Mouse (Mus musculus) cerebellum, adult 2 months (tissue): ENCODE measurements around the gene Igf2bp3. TPM values are rescaled to one million over a fixed set of nuclear protein-coding genes. Genes with fewer than 3 reads are reported as not detected.
"Not testable (repeated sequence)": the region's sequence is repeated elsewhere in the genome, so short reads cannot be mapped to it uniquely, and the experiment has no call there.

Source experiments
- DNase-seq, 2 experiments: peaks; one replicate each; pipeline ENCODE4 v3.0.0; 2021
- H3K27ac ChIP-seq: fragments of 200-500 bp; 2 replicates; pipeline ENCODE4 v1.5.1; 2012; ENCODE audit warnings: low read length, control low read depth, inconsistent platforms; ENCODE audit not compliant: insufficient read depth
- H3K27me3 ChIP-seq: fragments of 200-500 bp; 2 replicates; pipeline ENCODE4 v1.6.1; 2012; ENCODE audit warnings: inconsistent platforms, mild to moderate bottlenecking, low read length, moderate library complexity; ENCODE audit not compliant: control insufficient read depth, insufficient read depth
- H3K4me1 ChIP-seq: fragments of 200-500 bp; 2 replicates; pipeline ENCODE4 v1.6.1; 2011; ENCODE audit warnings: low read length; ENCODE audit not compliant: control insufficient read depth, insufficient read depth
- H3K4me3 ChIP-seq: fragments of 200-500 bp; replicated peaks from 2 replicates; pipeline ENCODE3; 2011; ENCODE audit warnings: mild to moderate bottlenecking, low read depth, low read length, control low read depth; ENCODE audit not compliant: insufficient read depth
- CTCF ChIP-seq: fragments of 200-500 bp; IDR thresholded peaks from 2 replicates; pipeline ENCODE4 v1.5.1; 2011; ENCODE audit warnings: low read depth, mild to moderate bottlenecking, control low read depth, low read length, moderate library complexity, borderline replicate concordance; ENCODE audit not compliant: insufficient read depth
- POLR2A ChIP-seq: fragments of 200-500 bp; IDR thresholded peaks from 2 replicates; pipeline ENCODE4 v1.6.1; 2011; ENCODE audit warnings: low read length, control low read depth, borderline replicate concordance; ENCODE audit not compliant: insufficient read depth
- WGBS: fragments of 180-500 bp; shearing (Covaris S2); methylation state at CpG from one replicate; pipeline ENCODE4 v1.1.7; 2018; 5-methylcytosine and 5-hydroxymethylcytosine counted together
- polyA plus RNA-seq: library from polyadenylated mRNA; depleted of rRNA; stranded (reverse); fragments of >200 nt; gene quantifications from 2 replicates; pipeline ENCODE4 v1.2.3, GENCODE M21; 2012; rRNA removed

The Igf2bp3 gene
- 0.08 and 0.10 TPM in 2 replicates for polyA plus RNA-seq

GRCm38 (mm10) chr6:49214928-49215747, at the start of gene Igf2bp3:
Igf2bp3 (minus strand) TSS chr6:49214957.
- Histone ChIP-seq H3K27ac (no peak within 1 kb of the TSS), H3K4me3 (no peak within 1 kb of the TSS)

DNA sequence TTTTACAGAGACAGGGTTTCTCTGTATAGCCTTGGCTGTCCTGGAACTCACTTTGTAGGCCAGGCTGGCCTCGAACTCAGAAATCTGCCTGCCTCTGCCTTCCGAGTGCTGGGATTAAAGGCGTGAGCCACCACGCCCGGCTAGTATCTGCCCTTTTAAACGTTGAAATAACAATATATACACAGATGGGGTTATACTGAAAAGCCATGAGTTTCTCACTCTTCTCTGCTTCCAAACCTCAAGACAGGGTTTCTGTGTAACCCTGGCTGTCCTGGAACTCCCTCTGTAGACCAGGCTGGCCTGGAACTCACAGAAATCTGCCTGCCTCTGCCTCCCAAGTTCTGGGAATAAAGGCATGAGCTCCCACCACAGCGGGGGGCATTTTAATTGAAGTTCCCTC, 49.7 kb upstream of the Igf2bp3 start:
- not testable (repeated sequence) for H3K27ac ChIP-seq, H3K4me3 ChIP-seq, H3K4me1 ChIP-seq, H3K27me3 ChIP-seq
- DNase-seq = peak; percentile 19 to 29
- WGBS = 87% methylated on average over 7 of the region's 7 CpGs

More at GRCm38 (mm10) chr6:49214928-49215747, at the start of gene Igf2bp3:
- TF ChIP-seq POLR2A = no peak
- no peak for TF ChIP-seq CTCF
- WGBS = 2% methylated on average over 67 of the region's 68 CpGs
- DNase-seq = peak in 1 of 2 experiments; percentile 21
- no peaks in the 10 kb centered on the region for H3K4me1 ChIP-seq
- peaks cover 33% of the 10 kb centered on the region; the same call in 1 of the 2 replicates for H3K27me3 ChIP-seq

GRCm38 (mm10) chr6:49263847-49264243, 49.1 kb upstream of the Igf2bp3 start, which contains the start of gene Tra2a:
Tra2a (minus strand) TSS chr6:49264033.
- H3K27me3 ChIP-seq = no peaks in the 10 kb centered on the region
- H3K4me3 ChIP-seq = peak within 1 kb of the TSS; percentile 81
- H3K4me1 ChIP-seq = no peaks in the 10 kb centered on the region
- H3K27ac ChIP-seq = peak within 1 kb of the TSS; percentile 84
- TF ChIP-seq CTCF (no peak), POLR2A (peak; percentile 95)
- peak; percentile 96 to 97 for DNase-seq
- under 1% methylated on average over 39 of the region's 39 CpGs for WGBS

GRCm38 (mm10) chr6:49263081-49263846, 48.5 kb upstream of the Igf2bp3 start:
- no peaks in the 10 kb centered on the region for H3K27me3 ChIP-seq
- H3K27ac ChIP-seq = peak overlapping the region; percentile 84
- whole genome bisulfite sequencing = under 1% methylated on average over 71 of the region's 71 CpGs
- no peaks in the 10 kb centered on the region for H3K4me1 ChIP-seq
- TF ChIP-seq POLR2A = no peak
- no peak for TF ChIP-seq CTCF
- no peak for DNase-seq
- peak overlapping the region; percentile 81 for H3K4me3 ChIP-seq

DNA sequence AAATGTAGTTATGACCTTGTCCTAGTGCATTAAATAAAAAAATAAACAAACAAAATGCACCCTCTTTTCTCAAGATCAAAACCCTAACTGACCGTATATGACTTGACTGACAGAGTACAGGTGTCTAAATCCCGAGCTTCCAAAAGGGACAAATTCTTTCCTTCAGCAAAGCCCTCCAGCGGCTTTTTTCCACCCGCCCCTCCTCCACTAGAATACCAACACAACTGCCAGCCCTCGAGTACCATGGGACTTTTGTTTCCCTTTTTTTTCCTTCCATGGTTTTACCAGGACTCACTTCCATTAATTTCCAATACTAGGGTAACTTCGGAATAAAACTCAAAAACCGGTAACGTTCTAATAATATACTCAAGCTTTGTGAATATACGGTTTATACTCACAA, 47.7 kb upstream of the Igf2bp3 start:
- peak overlapping the region; percentile 81 for H3K4me3 ChIP-seq
- H3K4me1 ChIP-seq = no peaks in the 10 kb centered on the region
- no peak overlapping the region for H3K27ac ChIP-seq
- TF ChIP-seq POLR2A = no peak
- TF ChIP-seq CTCF = no peak
- peak in 1 of 2 experiments; percentile 11 for DNase-seq
- 2% methylated on average over 9 of the region's 9 CpGs for WGBS
- no peaks in the 10 kb centered on the region for H3K27me3 ChIP-seq

- Histone ChIP-seq H3K4me3 (no peak overlapping the region), H3K27ac (no peak overlapping the region), H3K4me1 (no peaks in the 10 kb centered on the region), H3K27me3 (no peaks in the 10 kb centered on the region)
- WGBS = 72% methylated on average over 5 of the region's 5 CpGs
- no peak for TF ChIP-seq CTCF
- TF ChIP-seq POLR2A = no peak
- no peak for DNase-seq
These were observed 45.0 kb upstream of the Igf2bp3 start for GRCm38 (mm10) chr6:49259711-49260110.

- Histone ChIP-seq H3K27me3 (no peaks in the 10 kb centered on the region), H3K4me3 (no peak overlapping the region), H3K27ac (no peak overlapping the region), H3K4me1 (no peaks in the 10 kb centered on the region)
- no peak for DNase-seq
- TF ChIP-seq CTCF (no peak), POLR2A (no peak)
- 93% methylated on average over 2 of the region's 2 CpGs for WGBS
These were observed 43.1 kb upstream of the Igf2bp3 start for GRCm38 (mm10) chr6:49257880-49258279.
